Mouse (Mus musculus): ENCODE data around the gene Hsp90ab1.

Gene Hsp90ab1

DNA sequence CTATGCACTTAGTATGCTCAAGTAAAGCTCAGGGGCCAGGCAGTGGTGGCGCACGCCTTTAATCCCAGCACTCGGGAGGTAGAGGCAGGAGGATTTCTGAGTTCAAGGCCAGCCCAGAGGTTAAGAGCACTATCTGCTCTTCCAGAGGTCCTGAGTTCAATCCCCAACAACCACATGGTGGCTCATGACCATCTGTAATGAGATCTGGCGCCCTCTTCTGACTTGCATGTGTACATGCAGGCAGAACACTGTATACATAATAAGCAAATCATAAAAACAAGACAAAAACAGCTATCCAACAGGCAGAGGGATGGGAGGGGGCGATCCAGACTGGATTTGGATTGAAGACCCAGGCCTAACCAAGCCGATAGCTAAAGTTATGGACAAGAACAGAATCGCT lies 5.8 kb upstream of the Hsp90ab1 start:
- no peak for DNase-seq

DNA sequence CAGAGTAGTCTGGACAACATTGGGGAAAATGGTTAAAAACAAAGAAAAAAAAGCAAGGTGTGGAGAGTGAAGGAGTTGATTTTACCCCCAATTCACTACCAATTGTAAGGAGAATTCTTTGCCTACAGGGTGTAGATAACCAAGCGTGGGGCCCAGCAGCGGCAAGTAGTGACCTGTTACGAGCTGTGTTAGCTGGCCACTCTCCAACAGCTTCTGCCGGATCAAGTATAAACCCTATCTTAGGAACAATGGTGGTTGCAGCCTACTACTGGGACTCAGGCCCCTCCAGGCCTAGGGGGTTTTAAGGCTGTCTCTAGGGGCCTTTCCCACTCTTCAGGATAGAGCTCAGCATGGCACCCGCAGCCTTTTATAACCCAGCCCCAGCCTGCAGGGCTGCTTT lies 5.2 kb upstream of the Hsp90ab1 start:
- DNase-seq, result no peak

DNA sequence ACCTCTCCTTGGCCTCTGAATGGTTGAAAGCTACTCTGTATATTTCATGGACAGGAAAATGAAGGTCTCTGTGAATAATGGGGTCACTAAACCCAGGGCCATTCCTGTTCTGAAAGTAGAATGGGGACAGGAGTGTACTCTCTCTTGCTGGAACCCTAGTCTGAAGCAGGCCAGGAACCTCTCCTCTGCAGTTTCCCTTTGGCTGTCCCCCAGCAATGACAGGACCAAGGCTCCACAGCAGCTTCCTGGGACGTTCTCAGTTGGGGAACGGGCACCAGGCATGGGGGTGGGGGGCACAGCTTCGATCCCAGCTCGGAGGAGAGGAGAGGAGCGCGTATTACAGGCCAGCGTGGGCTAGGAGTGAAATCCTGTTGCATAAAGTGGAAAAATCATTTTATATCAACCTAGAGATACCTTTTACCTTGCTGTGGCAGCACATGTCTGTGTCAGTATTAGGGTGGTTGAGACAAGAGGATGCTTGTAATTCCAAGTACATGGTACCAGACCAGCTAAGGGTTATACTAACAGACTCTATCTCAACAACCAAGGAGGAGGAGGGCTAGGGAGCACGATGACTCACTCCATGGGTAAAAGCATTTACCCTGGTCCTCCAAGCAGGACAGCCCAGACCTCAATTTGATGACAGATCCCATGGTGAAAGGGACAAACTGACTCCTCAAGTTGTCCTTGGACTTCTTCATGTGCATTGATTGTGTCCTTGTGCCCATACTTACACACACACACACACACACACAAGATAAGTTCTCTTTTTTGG lies 2.2 kb upstream of the Hsp90ab1 start:
- DNase-seq, result no peak

DNA sequence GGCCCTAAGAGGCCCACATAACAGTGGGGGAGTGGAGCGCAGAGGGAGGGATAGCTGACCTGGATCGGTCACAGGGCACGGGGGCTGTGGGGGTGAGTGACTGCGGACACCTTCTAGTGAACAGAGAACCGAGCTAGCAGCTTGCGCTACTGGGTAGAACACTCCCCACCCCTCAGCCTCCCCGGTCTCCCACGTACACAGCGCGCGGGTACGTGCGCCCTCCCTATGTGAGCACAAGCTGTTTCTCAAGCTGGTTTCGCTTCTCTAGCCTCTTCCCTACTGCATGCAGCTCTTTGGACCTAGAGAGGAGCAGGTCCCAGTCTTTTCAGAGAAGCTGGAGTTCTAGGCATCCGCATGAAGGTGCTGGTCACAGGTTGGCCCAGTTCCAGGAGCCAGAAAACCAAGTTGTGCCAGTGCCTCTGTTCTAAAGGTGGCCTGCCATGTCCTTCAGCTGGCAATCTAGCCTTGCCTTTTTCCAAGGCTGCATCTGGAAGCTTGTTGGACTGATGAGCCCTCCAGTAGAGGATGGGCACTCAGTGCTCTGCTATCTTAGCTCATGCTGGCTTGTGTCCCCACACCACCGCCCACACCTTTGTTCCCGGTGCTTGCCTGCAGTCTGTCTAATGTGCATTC lies 1.2 kb upstream of the Hsp90ab1 start:
- DNase-seq, result peak; percentile 78 to 79

DNA sequence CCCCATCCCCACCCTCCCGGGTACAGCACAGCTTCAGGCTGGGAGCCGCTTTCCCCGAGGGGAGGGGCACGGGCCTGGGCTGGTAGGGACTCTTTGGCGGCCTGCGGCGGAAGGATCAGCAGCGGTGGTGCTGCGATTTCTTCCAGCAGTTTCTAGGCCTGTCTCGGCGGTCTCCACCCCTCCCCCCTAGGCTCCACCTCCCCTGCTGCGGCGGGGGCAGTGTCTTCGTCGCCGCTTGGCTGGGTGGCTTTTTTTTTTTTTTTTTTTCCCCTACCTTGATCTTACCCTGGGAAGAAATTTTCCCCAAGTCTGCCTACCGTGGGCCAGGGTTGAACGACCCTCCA lies 681 bp upstream of the Hsp90ab1 start:
- peak; percentile 98 to 99 for DNase-seq

DNA sequence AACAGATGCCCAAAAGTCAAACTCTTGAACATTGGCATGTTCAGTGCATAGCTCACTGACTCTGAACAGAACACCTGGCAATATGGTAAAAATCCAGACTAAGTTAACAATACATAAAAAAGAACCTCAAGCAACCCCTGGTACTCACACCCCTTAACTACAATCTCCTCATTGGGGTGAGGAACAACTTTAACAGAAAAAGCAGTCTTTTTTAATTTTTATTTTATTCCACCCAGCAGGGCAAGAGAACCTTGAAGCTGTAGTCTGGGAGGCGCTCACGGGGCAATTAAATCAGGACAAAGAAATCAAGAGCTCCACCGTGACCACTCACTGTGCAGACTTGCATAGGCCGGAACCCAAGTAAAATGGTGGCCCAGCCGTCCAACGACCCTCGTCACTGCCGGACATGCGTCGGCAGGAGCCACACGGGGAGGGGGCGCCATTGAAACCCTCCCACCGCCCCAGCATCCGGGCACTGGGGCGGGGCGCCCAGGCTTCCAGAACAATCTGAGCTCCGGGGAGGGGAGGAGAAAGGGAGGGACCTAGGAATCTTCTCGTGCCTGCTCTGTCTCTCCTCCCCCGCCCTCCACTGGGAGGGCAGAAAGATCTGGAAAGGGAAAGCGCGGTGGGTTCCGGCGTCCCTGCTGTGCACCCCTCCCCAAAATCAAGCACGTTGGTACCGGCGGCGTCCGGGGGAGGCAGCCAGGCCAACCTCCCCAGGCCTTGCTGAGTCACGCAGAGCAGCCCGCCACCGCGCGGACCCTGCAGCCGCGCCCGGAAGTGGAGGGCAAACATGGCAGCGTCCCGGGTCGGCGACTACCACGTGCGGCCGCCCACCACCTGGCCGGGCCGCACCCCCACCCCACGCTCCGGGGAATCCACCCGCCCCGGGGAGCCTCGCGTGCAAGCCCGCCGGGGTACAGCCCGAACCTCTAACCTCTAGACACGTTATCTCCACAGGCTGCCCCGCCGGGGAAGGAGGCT lies 676 bp downstream of the Hsp90ab1 start:
- DNase-seq, result peak; percentile 83 to 88

DNA sequence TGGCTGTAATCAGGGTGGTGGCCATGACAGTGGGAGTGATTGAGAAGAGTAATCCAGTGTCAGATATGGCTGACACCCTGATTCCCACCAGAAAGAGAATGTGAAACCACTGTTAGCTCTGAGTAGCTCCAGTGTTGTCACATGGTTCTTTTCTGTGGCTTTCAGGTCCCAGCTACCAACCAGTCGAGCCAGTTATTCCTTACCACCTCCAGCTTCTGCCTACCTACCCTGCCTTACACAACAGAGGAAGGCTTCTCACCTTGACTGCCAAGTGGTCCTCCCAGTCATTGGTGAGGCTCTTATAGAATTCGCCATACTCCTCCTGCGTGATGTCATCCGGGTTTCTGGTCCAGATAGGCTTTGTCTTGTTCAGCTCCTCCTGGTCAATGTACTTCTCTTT lies 3.1 kb downstream of the Hsp90ab1 start:
- no peak for DNase-seq

DNA sequence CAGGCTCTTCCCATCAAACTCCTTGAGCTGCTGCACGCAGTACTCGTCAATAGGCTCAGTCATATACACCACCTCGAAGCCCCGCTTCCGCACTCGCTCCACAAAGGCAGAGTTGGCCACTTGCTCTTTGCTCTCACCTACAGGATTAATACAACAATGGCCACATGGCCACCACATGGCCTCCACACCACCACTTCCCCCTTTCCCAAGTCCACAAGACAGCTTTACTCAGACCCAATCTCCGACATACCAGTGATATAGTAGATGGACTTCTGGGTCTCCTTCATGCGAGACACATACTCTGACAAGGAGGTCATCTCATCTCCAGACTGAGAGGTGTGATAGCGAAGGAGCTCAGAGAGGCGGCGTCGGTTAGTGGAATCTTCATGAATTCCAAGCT lies 4.1 kb downstream of the Hsp90ab1 start:
- no peak for DNase-seq

DNA sequence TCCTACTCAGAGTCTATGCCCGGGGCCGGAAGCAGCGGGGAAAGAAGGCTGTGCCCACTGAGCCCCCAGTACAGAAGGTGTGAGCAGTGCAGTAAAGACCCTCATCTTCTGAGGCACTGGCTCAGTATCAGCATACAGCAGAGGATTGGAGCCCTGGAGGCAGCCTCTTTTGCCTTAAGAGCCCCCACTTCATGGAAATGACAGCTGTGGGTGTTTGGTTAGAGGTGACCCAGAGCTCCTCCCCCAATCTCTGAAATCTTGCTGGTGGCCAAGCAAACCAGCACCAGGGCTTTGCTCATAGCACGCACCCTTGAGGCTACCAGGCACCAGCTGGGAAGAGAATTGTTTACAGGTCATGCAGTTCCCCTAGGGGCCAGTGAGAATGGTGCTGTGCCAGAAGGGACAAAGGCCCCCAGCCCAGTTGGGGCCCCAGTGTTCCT lies 5.9 kb downstream of the Hsp90ab1 start:
- no peak for DNase-seq

DNA sequence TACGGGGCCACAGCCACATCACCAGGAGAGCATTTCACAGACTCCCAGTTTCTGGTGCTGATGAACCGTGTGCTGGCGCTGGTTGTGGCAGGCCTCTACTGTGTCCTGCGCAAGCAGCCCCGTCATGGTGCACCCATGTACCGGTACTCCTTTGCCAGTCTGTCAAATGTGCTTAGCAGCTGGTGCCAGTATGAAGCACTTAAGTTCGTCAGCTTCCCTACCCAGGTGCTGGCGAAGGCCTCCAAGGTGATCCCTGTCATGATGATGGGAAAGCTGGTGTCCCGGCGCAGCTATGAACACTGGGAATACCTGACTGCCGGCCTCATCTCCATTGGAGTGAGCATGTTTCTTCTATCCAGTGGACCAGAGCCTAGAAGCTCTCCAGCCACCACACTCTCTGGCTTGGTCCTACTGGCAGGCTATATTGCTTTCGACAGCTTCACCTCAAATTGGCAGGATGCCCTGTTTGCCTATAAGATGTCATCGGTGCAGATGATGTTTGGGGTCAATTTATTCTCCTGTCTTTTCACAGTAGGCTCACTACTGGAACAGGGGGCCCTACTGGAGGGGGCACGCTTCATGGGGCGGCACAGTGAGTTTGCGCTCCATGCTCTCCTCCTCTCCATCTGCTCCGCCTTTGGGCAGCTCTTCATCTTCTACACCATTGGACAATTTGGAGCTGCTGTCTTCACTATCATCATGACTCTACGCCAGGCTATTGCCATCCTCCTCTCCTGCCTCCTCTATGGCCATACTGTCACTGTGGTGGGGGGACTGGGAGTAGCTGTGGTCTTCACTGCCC lies 6.5 kb downstream of the Hsp90ab1 start:
- DNase-seq, result no peak

DNA sequence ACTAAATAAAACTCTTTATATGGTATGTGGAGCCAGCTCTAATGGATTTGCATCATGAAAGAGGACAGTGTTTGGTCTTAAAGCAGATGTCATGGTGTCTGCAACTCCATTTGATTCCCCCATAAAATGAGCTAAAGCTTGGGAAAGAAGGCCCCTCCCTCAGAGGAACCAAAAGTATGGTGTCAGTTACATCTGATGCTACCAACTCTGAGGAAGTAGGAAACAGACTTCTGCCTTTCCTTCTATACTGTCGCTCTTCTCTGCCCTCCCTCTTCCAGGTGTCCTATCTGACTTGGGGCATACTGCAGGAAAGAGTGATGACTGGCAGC lies 7.1 kb downstream of the Hsp90ab1 start:
- no peak for DNase-seq

DNA sequence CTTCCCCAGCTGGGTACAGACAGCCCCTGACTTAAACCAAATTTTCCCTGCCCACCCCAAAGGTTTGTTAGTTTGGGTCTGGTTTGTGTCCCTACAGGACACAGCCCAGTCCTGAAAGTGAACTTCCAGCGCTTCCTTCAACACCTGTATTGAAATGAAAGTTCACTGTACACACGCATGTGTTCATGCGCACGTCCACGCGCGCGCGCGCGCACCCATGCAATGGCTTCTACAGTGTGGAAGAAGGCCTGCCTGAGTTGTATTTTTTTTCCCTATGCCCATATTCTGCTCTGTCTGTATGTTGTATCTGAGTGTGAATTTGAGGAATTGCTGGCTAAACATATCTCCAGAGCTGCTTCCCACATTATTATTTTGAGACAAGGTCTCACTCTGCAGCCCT lies 8.0 kb downstream of the Hsp90ab1 start:
- no peak for DNase-seq

DNA sequence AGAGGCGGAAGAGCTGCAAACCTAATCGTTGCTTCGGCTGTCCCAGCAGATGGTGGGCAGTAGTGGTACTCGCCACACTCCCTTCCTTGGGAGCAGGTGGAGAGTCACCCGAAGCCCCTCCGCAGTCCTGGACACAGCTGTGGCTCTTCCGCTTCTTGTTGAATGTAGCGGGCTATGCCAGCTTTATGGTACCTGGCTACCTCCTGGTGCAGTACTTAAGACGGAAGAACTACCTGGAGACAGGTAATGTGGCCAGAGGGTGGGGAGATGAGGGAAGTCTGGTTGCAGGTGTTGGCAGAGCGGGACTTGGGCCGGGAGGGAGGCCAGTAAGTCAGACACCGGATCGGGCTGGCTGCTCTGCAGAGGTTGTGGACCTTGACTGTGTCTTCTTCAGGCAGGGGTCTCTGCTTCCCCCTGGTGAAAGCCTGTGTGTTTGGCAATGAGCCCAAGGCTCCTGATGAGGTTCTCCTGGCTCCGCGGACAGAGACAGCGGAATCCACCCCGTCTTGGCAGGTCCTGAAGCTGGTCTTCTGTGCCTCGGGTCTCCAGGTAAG lies 8.5 kb downstream of the Hsp90ab1 start:
- DNase-seq, result no peak

DNA sequence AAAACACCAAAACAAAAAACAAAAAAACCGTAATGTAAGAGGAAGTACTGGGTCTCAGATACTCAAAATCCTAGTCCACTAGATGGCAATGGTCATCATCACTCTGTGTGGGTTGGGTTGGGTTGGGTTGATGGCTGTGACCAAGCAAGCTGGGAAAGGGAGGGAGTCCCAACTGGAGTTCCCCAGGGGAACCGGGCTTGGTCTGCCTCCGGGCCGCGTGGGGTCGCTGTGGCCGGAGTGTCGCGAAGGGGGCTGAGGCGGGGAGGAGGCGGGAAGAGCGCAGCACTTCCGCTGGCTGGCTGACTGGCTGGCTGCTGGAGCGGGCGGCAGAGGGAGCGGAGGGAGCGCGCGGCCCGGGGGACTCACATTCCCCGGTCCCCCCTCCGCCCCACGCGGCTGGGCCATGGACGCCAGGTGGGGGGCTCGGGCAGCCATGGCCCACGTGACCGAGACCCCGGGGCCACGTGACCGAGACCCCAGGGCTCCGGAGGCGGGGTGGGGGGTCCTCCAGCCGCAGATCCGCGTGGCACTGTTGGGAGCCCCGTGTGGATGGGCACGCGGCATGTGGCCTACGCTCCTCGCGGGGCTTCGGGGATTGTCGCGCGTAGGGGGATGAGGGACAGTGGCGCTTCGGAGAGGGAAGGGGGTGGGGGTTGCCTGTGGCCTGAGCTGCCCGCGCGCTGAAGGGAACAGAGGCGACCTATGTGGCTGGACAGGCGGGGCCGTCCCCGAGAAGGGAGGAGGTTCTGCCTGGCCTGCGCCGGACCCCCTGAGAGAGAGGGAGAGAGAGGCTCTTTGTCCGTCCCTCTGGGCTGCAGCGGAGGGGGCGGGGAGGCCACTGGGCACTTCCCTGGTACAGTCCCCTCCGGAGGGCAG lies 9.2 kb downstream of the Hsp90ab1 start, which contains the start of gene Slc35b2:
Slc35b2 (plus strand) TSS at position 220 of the 876 bp plus-strand sequence.
- peak; percentile 93 to 94 for DNase-seq

DNA sequence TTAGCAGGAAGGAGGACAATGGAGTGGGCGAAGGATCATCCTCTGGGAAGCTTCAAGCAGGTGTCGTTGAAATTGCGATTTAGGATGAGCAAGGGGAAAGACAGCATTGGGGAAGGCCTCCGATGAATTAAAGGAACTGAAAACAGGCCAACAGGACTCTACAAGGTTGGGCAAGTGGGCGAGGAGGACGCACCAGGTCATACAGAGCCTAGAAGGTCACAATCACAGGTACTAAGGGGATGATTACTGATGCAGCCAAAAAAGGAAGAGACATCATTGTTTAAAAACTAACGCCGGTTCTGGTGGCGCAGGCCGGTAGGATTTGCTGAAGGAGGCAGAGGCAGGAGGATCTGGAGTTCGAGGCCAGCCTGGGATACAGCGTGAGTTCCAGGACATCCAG lies 9.9 kb downstream of the Hsp90ab1 start:
- DNase-seq, result no peak

DNA sequence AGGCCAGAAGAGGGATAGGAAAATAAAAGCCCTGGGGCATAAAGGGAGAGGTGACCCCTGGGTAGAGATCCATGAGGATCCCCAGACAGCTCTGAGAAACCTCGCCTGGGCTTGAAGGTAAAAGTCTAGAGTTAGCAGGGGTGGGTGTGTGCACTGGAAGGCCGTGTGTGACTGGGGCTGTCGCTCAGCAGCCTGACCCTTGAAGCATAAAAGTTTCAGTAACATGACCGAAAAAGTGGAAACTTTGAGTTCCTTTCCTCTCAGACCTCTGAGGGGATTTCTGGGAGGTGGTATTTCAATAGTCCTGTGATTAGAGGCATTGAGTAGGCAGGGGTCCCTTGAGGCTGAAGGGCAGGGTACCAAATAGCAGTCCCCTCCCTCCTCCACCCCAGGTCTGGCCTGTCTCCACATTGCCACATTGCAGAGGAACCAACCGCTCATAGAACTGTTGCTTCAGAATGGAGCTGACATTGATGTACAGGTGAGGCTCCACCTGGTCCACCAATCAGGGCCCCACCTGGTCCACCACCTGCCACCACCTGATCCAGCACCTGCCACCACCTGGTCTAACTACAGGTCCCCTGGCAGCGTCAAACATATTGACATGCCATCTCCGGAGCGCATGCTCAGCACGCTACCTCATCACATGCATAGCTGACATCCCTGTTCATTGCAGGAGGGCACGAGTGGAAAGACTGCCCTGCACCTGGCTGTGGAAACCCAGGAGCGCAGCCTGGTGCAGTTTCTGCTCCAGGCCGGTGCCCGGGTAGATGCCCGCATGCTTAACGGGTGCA lies 13.1 kb downstream of the Hsp90ab1 start:
- DNase-seq, result no peak

DNA sequence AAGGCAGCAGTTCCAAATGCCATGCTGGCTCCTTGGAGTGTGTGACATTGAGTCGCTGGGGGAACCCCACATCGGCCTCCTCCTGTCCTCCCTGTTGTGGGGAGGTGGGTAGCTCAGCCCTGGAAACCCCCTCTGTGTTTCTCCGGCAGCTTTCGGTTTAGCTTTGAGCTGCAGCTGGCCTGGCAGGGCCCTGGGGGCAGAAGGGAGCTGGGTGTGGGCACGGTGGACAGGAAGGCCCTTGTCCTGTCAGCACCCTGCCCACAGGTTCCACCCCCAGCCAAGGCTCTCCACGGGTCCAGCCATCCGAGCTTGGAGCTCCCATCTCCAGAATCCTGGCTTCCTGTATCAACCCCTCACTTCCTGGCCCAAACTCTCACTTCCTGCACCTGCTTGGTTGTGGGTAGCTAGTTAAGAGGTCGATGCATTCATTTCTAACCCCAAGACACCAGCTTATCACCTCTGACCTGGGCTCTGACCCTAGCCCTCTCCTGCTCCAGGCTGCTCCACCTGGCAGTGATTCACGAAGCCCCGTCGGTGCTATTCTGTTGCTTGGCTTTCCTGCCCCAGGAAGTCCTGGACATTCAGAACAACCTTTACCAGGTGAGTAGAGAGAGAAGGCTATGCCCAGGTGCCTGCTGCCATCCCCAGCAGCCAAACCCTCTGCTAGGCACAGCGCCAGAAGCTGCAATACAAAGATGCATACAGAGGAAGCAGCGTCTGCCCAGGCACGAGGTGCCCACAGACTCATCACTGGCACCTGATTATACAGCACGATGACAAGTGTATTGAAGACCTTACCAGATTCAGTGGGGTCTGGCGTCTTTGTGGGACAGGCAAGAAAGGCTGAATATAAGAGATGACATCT lies 14.8 kb downstream of the Hsp90ab1 start:
- no peak for DNase-seq

DNA sequence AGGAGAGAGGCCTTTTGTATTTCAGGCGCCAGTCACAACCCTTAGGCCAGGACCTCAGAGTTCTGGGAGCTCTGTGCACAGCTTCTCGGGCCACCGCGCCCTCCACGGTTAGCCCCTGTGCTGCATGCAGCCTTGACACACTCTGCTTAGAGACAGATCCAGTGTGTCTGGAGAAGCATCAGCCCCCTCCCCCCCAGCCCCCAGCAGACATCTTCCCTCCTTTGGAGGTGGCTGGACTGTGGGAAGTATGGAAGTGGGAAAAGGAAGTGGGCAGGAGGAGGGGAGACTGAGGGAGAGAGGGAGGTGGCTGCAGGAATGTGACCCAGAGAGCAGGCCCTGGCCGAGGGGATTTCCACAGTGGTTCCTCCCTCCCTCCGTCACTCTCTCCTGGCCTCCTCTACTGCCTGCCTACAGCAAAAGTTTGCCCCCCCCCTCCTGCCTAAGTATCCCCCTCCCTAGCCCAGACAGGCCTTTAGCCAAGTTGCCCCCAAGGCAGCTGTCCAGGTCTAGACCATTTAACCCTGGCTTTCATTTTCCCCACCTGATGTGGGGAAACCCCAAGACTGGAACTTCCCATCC lies 15.7 kb downstream of the Hsp90ab1 start:
- DNase-seq, result no peak

All from lung, adult 18-20 months (tissue).